Mouse (Mus musculus): ENCODE data around the gene Tada3.

The Tada3 gene

DNA sequence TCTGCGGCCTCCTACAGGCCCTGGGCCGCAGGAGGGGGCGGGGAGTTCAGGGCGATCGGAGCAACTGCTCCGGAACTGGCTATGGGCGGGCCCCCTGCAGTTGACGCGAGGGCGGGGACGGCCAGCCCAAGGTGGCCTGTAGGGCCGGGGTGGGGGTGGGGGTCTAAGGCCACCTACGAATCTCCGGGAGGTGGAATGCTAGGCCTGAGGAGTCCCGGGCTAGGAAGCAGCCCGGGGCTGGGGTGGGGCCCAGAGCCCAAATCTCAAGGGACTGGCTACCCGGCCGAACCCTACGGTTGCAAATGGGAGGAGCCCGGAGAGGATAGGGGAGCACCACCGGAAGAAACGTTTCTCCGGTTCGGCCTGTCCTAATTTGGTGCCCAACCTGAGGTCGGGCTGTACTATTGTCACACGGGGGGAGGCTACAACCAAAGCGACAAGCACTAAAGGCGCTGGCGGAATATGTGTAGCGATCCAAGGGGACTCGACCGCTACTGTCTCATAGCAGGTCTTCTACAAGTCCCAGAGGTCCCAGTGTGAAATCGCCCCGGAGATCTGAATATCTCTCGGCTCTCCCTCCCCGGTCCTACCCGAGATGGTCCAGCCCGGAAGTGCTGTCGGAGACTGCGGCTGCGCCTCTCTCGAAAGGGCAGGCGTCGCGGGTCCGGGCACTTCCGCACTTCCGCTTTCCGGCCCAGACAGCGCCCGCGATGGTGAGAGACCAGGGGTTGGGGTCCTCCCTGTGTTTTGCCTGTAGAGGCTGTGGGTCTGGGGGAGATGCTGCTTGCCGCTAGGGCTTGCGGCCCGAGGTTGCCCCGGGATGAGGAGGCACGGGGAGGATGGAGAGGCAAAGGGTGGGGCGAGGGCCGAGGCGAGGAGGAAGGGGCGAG is at the start of gene Tada3, which contains the start of gene Arpc4:
Tada3 (minus strand) TSS at position 388 of the 890 bp plus-strand sequence.
Arpc4 (plus strand) TSS at position 620 of the 890 bp plus-strand sequence.
- DNase-seq (ENCODE audit: low spot score in 2 of 2), result peak; percentile 92 to 96

DNA sequence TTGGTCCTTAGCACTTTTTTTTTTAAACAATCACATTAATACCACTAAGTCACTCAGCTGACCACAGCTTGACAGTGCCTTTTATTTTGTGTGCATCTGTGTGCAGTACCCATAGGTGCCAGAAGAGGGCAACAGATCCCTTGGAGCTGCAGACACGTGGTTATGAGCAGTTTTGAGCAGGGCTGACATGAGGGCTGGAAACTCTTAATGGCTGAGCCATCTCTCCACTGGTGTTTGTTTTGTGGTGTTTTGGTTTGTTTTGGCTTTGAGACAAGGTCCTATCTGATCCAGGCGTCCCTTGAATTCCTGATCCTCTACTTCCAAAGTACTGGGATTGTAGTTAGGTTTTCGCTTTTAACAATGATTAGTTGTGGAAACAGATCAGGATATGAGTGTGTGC is 49.7 kb upstream of the Tada3 start:
- peak; percentile 59 to 82 for DNase-seq (ENCODE audit: low spot score in 2 of 2)

DNA sequence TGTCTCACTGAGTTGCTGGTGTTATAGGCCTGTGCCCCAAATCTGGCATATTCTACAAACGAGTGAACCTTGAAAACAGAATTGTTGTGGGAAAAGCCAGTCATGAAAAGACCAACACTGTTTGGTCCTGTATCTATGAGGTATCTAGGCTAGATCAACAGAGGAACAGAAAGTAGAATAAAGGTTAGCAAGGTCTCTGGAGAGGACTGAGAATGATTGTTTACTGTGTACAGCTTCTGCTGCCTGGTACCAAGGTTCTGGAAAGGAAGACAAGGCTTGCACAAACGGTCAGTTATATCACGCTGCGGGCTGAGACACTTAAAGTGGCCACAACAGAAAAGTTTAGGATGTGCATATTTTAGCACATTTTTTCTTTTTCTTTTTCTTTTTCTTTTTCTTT is 49.0 kb upstream of the Tada3 start:
- DNase-seq (ENCODE audit: low spot score in 2 of 2), result no peak

DNA sequence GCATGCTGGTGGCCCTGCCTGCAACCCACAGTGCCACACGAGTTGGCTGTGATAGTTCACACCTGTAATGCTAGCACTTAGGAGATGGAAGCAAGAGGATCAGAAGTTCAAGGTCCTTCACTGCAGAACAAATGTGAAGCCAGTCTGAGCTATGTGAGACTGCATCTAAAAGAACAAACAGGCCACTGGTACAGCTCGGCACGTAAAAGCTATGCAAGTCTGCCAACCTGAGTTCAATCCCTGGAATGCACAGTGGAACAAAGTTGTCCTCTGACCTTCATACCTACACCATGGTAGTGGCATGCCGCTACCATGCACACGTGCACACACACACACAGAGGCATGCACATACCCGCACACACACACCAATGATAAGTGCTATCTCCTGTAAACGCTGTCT is 46.5 kb upstream of the Tada3 start:
- DNase-seq (ENCODE audit: low spot score in 2 of 2), result no peak

DNA sequence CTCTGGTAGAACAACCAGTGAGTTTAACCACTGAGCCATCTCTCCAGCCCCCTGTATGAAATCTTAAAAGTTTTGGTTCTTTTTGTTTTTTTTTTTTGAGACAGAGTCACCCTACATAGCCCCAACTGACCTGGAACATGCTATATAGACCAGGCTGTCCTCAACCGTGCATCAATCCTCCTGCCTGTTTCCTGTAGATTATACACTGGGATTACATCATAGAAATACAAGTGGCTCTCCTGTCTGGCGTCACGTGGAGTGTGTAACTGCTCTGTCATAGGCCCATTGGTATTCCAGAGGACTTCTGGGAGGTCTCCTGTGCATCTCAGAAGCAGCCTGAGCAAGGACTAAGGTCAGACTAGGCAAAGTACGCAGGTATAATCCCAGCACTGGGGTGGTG is 45.3 kb upstream of the Tada3 start:
- no peak for DNase-seq (ENCODE audit: low spot score in 2 of 2)

DNA sequence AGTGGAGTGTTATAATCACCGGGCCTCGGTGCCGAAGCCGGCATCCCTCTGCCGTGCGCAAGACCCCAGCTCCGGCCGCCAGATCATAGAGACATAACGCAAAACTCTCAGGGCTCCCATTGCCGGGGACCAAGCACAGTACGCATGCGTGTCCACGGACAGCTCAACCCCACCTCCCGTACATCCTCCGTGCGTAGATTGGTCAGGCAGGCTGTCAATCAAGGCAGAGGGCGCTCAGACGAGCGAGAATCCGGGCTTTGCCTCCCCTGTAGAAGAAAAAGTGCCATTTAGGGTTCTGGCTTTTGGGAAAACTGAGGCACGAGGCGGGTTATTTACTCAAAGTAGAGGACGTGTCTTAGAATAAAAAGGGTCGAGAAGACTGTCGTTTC is 41.5 kb upstream of the Tada3 start, which contains the start of gene Rpusd3:
Rpusd3 (minus strand) TSS at position 142 of the 389 bp plus-strand sequence.
- peak; percentile 99 to 100 for DNase-seq (ENCODE audit: low spot score in 2 of 2)

DNA sequence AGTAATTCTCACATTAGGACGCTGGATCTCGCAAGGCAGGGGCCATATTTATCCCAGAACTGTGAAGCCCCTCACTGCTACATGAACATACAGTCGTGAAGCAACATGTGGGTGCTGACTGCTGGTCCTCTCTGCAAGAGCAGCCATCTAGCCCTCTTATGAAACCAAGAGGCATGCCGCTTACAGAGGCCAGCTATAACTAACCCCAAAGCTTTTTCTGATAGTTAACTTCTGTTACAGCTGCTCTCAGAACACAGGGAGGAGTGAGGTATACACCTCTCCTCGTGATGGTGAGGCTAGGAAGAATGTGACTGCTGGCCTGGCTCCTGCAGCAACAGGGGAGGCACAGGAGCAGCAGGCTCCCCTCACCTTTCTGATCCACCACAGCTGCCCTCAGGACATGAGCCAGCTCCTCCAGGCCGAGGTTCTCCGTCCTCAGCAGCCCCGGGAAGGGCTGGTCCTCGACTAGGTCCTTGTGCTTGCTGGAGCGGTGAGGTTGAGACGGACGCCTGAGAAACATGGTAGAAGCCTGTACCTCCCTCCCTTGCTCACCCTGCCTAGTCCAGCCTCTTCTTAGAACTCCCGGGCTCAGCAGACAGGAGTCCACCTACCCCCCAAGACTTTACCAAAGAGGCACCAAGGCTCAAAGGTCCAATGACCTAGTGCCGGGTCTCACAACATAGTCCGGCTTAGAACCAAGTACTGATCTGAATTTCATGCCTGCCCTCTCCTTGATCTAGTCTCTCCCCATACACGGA is 40.9 kb upstream of the Tada3 start:
- peak; percentile 28 to 72 for DNase-seq (ENCODE audit: low spot score in 2 of 2)

DNA sequence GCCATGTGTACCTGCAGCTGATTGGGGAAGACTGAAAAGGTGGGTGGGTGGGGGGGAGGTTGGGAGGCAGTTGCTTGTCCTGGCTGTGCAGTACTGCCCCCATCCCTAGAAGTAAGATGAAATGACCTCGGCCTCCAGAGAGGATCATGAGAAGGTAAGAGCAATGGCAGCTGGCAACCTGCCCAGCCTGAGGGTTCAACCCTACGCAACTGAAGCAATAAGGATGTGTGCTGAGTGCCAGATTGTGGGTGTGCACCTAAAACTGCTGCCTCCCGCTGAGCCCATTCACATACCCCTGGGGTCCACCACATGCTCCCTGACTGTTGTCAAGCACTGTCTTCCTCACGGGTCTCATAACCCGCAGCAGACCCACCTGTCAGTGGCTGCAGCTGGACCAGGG is 38.7 kb upstream of the Tada3 start:
- DNase-seq (ENCODE audit: low spot score in 2 of 2), result no peak

DNA sequence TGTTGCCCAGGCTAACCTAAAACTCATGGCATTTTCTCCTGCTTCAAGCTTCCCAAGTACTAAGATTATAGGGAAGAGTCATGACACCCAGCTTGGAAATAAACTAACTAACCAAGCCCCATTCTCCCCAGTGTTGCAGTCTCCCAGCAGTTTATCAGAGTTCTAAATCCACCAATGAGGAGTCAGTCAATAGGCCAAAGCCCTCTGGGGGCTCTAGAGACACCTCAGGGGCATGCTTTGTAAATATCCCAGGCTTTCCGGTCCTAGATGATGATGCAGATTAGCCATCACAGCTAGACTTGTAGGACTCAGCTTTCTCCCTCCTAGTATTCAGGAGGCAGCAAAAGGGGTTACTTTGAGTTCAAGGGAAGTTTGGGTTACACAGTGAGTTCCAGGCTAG is 32.3 kb upstream of the Tada3 start:
- DNase-seq (ENCODE audit: low spot score in 2 of 2), result no peak

DNA sequence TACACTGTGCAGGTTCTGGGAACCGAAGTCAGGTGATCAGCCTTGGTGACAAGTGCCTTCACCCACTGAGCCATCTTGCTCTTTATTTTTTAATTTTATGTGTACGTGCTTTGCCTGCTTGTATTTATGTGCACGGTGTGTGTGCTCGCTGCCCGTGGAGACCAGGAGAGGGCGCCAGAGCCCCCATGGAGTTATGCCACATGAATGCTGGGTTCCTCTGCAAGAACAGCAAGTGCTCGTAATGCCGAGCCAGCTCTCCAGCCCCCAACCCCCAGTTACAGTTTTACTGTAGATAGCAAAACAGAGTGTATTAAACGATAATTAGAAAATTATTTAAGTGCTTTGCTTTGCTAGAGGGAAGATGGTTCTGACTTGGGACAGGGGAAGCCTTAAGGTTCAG is 29.0 kb upstream of the Tada3 start:
- DNase-seq (ENCODE audit: low spot score in 2 of 2), result no peak

DNA sequence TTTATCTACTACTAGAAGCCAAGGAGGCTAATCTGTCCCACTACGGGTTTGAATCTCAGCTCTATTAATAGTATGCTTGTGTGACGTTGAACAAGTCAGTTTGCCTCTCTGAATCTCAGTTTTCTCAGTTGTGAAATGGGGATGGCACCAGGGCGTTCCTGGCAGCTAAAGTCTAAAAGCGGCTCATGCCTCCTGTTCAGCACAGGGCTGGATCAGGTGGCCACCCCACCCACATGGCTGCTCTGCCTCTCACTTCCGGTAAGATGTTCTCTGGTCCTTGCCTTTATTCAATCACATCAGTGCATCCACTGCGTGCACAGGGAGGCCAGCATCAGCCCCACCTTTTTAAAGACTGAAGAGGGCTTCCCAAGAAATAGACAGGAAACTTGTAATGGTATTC is 27.8 kb upstream of the Tada3 start:
- DNase-seq (ENCODE audit: low spot score in 2 of 2), result no peak

DNA sequence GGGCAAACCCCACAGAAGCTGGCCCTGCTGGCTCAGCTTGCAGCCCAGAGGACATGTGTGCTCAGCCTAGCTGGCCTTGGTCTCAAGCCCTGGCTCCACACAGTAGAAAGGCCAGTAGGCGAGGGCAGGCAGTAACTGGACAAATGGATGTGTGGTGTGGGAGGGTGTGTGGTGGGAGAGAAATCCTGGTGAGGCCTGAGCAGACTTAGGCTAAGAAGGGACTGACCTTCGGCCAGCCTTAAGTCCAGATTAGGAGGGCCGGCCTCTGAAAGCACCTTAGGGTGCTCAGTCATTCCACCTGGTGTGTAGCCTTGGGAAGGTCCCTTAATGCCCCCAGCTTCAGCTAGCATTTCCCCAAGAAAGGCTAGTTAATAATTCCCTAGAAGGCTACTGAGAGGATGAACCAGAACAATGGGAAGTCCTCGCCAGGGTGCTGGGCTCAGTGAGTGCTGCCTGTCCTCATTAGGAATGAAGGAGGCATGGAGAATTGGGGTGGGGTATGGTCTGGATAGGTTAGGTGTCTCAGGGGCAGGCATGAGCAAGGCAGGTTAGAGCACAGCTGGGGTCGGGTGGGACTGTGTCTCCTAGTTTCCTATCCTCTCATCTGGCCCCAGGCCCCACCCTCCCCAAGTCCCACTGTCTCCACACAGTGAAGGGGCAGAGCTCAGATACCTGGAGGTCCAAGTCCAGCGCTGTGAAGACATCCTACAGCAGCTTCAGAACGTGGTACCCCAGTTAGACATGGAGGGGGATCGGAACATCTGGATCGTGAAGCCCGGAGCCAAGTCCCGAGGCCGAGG is 27.2 kb upstream of the Tada3 start:
- DNase-seq (ENCODE audit: low spot score in 2 of 2), result no peak

DNA sequence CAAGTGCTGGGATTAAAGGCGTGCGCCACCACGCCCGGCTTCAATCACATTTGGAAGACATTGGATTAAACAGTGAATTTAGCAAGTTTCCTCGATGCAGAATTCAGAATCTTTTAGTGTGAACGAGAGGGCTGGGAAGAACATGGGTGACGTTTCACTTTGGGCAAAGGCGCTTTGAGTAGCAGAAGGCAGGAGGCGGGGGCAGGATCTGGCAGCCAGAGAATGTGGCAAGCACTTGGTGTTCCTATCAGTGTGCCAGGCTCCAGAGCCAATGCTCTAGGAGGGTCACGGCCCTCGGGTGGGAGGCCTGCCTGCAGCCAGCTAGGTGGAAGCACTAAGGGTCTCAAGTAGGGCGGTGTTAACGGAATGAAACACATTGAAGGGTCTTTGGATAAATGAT is 24.4 kb upstream of the Tada3 start:
- no peak for DNase-seq (ENCODE audit: low spot score in 2 of 2)

DNA sequence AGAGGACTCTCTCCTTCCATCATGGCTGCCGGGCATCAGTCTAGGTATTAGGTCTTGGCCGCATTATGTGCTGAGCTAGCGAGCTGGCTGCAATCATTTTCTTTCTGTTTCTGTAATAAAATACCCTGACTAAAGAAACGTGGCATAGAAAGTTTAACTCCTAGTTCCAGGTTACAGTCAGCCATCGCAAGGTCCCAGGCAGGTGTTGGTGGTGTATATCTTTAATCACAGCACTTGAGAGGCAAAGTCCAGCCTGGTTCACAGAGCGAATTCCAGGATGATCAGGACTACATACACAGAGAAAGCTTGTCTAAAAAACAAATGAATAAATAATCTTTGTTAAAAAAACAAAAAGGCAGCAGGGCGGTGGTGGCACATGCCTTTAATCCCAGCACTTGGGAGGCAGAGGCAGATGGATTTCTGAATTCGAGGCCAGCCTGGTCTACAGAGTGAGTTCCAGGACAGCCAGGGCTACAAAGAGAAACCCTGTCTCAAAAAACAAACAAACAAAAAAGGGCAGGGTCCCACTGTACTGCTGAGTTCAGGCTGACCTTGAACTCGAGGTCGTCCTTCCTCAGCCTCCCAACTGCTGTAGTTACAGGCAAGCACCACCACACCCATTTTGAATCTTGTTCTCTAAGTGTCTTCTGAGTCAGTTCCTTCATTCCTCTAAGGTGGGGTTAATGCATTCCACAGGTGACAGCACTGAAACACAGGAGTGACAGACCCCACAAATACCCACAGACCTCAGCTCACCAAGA is 18.8 kb upstream of the Tada3 start:
- no peak for DNase-seq (ENCODE audit: low spot score in 2 of 2)

DNA sequence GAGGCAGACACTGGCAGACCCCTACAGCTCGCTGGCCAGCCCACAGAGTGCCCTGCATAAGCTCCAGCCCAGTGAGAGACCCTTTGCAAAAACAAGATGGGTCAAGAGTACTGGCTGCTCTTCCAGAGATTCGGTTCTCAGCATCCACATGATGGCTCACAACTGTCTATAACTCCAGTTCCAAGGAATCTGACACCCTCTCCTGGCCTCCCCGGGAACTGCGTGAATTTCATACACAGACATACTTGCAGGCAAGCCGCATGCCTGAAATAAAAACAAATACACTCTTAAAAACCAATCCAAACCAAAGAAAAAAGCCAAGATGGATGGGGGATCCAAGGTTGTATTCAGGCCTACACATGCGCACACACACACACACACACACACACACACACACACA is 17.8 kb upstream of the Tada3 start:
- DNase-seq (ENCODE audit: low spot score in 2 of 2), result no peak

DNA sequence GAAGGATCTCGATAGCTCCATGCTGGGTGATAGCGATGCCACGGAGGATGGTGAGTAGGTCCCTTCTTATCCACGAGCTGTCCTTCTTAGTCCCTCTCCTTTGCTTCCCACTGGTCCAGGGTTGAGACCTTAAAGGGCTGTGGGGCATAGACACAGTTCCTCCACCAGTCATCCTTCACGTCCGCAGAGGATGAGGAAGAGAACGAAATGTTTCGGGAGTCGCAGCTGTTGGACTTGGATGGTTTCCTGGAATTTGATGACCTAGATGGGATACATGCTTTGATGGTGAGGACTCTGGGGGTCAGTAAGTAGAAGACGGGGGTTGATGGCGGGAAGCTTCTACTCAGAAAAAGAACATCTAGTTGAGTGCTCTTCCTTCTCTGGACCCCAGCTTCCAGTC is 17.1 kb upstream of the Tada3 start:
- no peak for DNase-seq (ENCODE audit: low spot score in 2 of 2)

DNA sequence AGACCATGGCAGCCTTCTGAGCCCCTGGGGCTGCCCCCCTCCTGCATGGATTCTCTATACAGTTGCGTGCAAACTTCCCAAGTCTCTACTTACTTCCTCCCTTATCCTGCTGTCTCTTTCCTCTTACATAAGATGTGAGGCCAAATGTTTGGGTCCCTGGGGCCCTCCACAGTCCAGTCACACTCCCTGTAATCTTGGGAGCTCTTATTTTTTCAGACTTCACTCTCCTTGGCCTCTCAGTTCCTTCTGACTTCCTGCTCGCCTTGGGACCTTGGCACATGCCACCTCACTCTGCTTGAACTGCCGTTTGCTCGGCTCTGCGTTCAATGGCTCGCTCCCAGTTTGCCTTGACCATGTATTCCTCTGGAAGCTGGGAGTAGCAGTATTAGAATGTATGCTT is 16.3 kb upstream of the Tada3 start:
- no peak for DNase-seq (ENCODE audit: low spot score in 2 of 2)

DNA sequence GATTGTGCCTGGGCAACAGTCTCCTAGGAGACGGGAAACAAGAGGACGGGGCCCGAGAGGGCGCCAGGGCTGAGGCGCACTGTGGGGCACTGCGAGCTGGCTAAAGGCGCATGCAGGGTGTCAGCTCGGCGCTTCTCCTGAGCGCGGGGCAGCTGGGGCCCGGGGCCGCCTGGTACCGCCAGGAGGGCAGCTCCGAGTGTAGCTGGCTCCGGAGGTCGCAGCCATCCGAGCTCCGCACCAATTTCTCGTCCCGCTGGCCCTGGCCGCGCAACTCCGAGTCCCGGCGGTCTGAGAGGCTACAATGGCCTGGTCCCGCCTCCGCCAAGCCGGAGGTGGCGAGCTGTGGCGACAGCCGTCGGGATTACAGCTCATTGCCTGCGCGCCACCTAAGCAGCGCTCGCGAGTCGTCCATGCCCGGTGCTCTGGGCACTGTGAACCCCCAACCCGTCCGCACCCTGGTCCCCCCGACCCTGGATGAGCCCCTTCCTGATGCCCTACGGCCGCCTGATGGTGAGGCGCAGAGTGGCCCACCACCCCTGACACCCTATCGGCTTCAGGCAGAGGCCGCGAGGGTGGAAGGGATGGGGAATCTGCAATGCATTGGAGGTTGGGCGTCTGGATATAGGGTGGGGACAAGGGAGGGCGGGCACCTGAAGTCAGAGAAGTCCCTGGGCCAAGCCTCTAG is 14.8 kb upstream of the Tada3 start:
- DNase-seq (ENCODE audit: low spot score in 2 of 2), result no peak

DNA sequence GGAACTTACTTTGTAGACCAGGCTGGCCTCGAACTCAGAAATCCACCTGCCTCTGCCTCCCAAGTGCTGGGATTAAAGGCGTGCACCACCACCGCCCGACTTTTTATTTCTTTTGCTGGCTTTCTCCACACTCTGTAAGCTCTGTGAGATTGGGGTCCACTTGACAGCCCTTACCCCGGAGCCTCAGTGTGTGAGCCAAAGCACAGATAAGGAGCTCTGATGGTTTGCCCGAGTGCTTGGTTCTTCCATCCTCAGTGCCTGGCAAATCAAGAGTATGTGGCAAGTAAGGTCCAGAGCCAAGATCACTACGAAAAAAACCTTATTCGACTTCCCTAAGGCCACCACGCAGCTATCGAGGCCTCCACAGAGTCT is 14.3 kb upstream of the Tada3 start:
- no peak for DNase-seq (ENCODE audit: low spot score in 2 of 2)

DNA sequence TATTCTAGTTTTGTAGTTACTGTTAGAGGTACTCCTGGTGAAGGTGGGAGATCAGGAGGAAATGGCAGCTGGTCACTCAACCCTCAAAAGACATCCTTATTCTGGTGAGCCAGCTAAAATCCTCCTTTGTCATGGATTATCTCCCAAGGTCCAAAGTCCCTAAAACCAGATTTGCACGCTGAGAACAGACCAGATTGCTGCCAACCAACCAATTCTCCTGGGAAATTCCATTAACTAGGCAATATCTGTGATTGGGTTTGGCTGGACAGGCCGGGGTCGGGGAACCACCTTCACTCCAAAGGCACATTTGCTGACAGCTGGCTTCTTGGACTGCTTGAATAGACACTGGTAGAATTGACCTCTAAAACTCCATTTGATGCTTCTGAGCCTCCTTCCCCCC is 13.0 kb upstream of the Tada3 start:
- no peak for DNase-seq (ENCODE audit: low spot score in 2 of 2)

DNA sequence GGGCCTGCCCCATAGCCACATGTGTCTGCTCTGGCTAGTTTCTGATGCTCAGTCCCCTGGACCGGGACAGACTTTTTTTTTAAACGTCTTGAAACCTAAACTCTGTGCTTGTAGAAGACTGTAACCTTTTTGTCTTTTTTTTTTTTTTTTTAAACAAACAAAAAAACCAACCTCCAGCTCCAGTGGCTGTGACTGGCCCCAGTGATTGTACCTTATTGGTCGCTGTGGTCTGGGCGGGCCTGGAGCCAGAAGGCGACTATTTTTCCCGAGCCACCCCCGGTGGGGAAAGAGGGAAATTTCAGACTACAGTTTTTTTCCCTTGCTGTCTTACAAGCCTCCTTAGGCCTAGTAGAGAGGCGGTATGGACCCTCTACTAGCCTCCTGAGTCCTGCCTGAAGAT is 11.3 kb upstream of the Tada3 start, which contains the start of gene Ttll3:
Ttll3 (plus strand) TSS at position 301 of the 400 bp plus-strand sequence.
- DNase-seq (ENCODE audit: low spot score in 2 of 2), result no peak

Measured in spleen, postnatal 4 days (tissue).